9 mouse cellular contexts compared by ENCODE assay signal in the genomic region with DNA sequence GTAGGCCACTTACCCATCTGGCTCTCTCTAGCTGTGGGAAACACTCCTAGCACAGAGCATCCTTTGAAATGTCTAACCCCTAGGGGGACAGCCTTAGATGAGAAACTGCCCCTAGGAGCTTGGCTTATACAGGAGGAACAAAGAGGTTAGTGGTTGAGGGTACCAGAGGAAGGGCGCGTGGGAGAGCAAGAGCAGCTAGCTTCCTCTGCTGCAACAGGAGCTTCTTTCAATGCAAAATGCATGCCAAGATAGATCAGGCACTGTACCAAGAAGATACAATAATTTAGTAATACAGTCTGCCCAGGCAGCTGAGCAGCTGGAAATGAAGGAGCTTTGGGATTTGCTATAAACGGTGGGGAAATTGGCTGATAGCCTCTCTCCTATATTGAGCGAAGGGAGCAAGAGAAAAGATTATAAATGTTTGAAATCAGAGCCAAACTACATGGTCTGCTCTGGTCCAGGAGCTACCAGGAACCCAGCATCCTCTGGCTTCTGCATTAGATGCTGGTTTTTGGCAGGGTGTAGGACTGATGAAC.
DNase-seq lines count a peak whose midpoint lies in the region; ATAC-seq and TF ChIP-seq lines count a peak whose summit lies in the region.
"Had no signal": no experiment of that assay in that cellular context is flagged by ENCODE, and none has a peak within 500 bp of the region (broad histone marks: within the 10 kb centered on the region; RNA-seq: fewer than 3 reads in every experiment).

No protein-coding gene starts in this region.

- no peak for TF ChIP-seq EP300 in stomach, postnatal 0 days (optimal IDR thresholded peaks at IDR 0.05)

- ATAC-seq in stomach, embryonic 14.5 days (ENCODE audit: insufficient number of reproducible peaks, insufficient read depth, low FRiP score, low read depth) = peak; percentile 18; the same call in 1 of the 2 replicates
- ATAC-seq in stomach, postnatal 0 days (ENCODE audit: low FRiP score, low TSS enrichment) = no peak
- peak; percentile 84 for ATAC-seq in hindbrain, embryonic 14.5 days (ENCODE audit: low FRiP score)
- no peak for ATAC-seq in kidney, embryonic 16.5 days (ENCODE audit: low FRiP score, low TSS enrichment)

- H3K4me3 ChIP-seq in stomach, embryonic 14.5 days (ENCODE audit: low read depth, low read length) = no peak overlapping the region
- H3K4me3 ChIP-seq in stomach, postnatal 0 days (ENCODE audit: low read depth, low read length) = no peak overlapping the region
- no peak overlapping the region for H3K4me3 ChIP-seq in hindbrain, embryonic 14.5 days (replicated peaks; ENCODE audit: low read length)
- no peak overlapping the region for H3K4me3 ChIP-seq in kidney, embryonic 16.5 days (ENCODE audit: low read length)

- H3K27me3 ChIP-seq in stomach, embryonic 14.5 days (ENCODE audit: control insufficient read depth, insufficient read depth, low read length) = no peaks in the 10 kb centered on the region
- no peaks in the 10 kb centered on the region for H3K27me3 ChIP-seq in stomach, postnatal 0 days (ENCODE audit: control insufficient read depth, insufficient read depth, low read length)
- no peaks in the 10 kb centered on the region for H3K27me3 ChIP-seq in hindbrain, embryonic 14.5 days (ENCODE audit: control insufficient read depth, insufficient read depth, low read length)
- H3K27me3 ChIP-seq in kidney, embryonic 16.5 days (ENCODE audit: insufficient read depth, low read length) = no peaks in the 10 kb centered on the region

- 75% methylated on average over 4 of the region's 4 CpGs for WGBS in stomach, embryonic 14.5 days
- 67% methylated on average over 4 of the region's 4 CpGs for WGBS in stomach, postnatal 0 days
- WGBS in hindbrain, embryonic 14.5 days = 43% methylated on average over 4 of the region's 4 CpGs
- 87% methylated on average over 4 of the region's 4 CpGs for WGBS in kidney, embryonic 16.5 days

- DNase-seq in stomach, postnatal 0 days (ENCODE audit: low spot score) = no peak
- DNase-seq in hindbrain, embryonic 14.5 days (ENCODE audit: low spot score) = peak; percentile 32
- DNase-seq in left cerebral cortex, postnatal 14 days (ENCODE audit: low spot score in 2 of 2) = peak; percentile 56 to 68
- no peak for DNase-seq in thymus, postnatal 0 days (ENCODE audit: low spot score)
- no peak for DNase-seq in B cell, adult 2 months
- DNase-seq in adrenal gland, postnatal 10 days = no peak
- DNase-seq: lung, adult 18-20 months had no signal

- H3K9ac ChIP-seq in stomach, embryonic 14.5 days (replicated peaks; ENCODE audit: low read depth, low read length) = no peak overlapping the region
- H3K9ac ChIP-seq in stomach, postnatal 0 days (ENCODE audit: low read length) = no peak overlapping the region
- H3K9ac ChIP-seq in hindbrain, embryonic 14.5 days = no peak overlapping the region
- H3K9ac ChIP-seq in kidney, embryonic 16.5 days (replicated peaks; ENCODE audit: low read length) = no peak overlapping the region

- no peaks in the 10 kb centered on the region for H3K4me1 ChIP-seq in stomach, embryonic 14.5 days (ENCODE audit: control insufficient read depth, insufficient read depth, low read length)
- no peaks in the 10 kb centered on the region for H3K4me1 ChIP-seq in stomach, postnatal 0 days (replicated peaks; ENCODE audit: control insufficient read depth, insufficient read depth)
- H3K4me1 ChIP-seq in hindbrain, embryonic 14.5 days (replicated peaks; ENCODE audit: control insufficient read depth, insufficient read depth, low read length) = 0 out of 2 replicates have a peak, but pooled peaks cover 10% of the 10 kb centered on the region
- no peaks in the 10 kb centered on the region for H3K4me1 ChIP-seq in kidney, embryonic 16.5 days (ENCODE audit: insufficient read depth, low read length)

- no peak overlapping the region for H3K27ac ChIP-seq in stomach, embryonic 14.5 days (ENCODE audit: low read length)
- no peak overlapping the region for H3K27ac ChIP-seq in stomach, postnatal 0 days (replicated peaks)
- peak overlapping the region; percentile 16 for H3K27ac ChIP-seq in hindbrain, embryonic 14.5 days
- H3K27ac ChIP-seq in kidney, embryonic 16.5 days (ENCODE audit: low read length) = no peak overlapping the region

- H3K4me2 ChIP-seq in stomach, embryonic 14.5 days (replicated peaks; ENCODE audit: low read depth, low read length) = no peak overlapping the region
- no peak overlapping the region for H3K4me2 ChIP-seq in stomach, postnatal 0 days (replicated peaks; ENCODE audit: low read depth)
- no peak overlapping the region for H3K4me2 ChIP-seq in hindbrain, embryonic 14.5 days (replicated peaks)
- no peak overlapping the region for H3K4me2 ChIP-seq in kidney, embryonic 16.5 days (replicated peaks; ENCODE audit: low read depth, low read length)

- H3K9me3 ChIP-seq in stomach, embryonic 14.5 days (ENCODE audit: control insufficient read depth, low read depth, low read length) = no peaks in the 10 kb centered on the region
- no peaks in the 10 kb centered on the region for H3K9me3 ChIP-seq in stomach, postnatal 0 days (ENCODE audit: control insufficient read depth, low read length)
- no peaks in the 10 kb centered on the region for H3K9me3 ChIP-seq in hindbrain, embryonic 14.5 days (ENCODE audit: control insufficient read depth, low read length)
- no peaks in the 10 kb centered on the region for H3K9me3 ChIP-seq in kidney, embryonic 16.5 days (ENCODE audit: low read length)

- TF ChIP-seq CTCF in stomach, postnatal 0 days (IDR thresholded peaks at IDR 0.05; ENCODE audit: low read depth) = no peak

- H3K36me3 ChIP-seq in stomach, embryonic 14.5 days (ENCODE audit: control insufficient read depth, insufficient read depth, low read length) = no peaks in the 10 kb centered on the region
- H3K36me3 ChIP-seq in stomach, postnatal 0 days (ENCODE audit: control insufficient read depth, insufficient read depth, low read length) = no peaks in the 10 kb centered on the region
- H3K36me3 ChIP-seq in hindbrain, embryonic 14.5 days (replicated peaks; ENCODE audit: control insufficient read depth, insufficient read depth) = no peaks in the 10 kb centered on the region
- no peaks in the 10 kb centered on the region for H3K36me3 ChIP-seq in kidney, embryonic 16.5 days (ENCODE audit: insufficient read depth, low read length)

- intact Hi-C loops in left cerebral cortex, postnatal 14 days (cut with DNase I) = loop anchor here (5.0 to 10.0 kb wide), 3 partner anchors 63 to 190 kb away; no protein-coding TSS in a partner anchor

Comparison
In these comparisons a context has a peak if more than half of its experiments do, and no peak if none do; other contexts are left out.
1. ATAC-seq: peak in stomach, embryonic 14.5 days (single experiment) and hindbrain, embryonic 14.5 days (single experiment); none in stomach, postnatal 0 days (single experiment) and kidney, embryonic 16.5 days (single experiment).
2. DNase-seq: peak in hindbrain, embryonic 14.5 days (single experiment) and left cerebral cortex, postnatal 14 days (2 of 2); none in stomach, postnatal 0 days (single experiment), thymus, postnatal 0 days (single experiment), B cell, adult 2 months (0 of 2) and adrenal gland, postnatal 10 days (single experiment).